Mouse (Mus musculus) lung, embryonic 14.5 days (tissue): ENCODE measurements at regions not wholly inside any gene's neighbourhood (a gene's known extent, or its start where the extent isn't known, plus 50 kb on each side); places are given as distances from the start of the nearest gene placed in this dataset.

Source experiments
- ATAC-seq: fragments of 200-750 bp; cut with Nextera tagmentation; 2 replicates; pipeline ENCODE4 v1.8.0; 2017; ENCODE audit warnings: mild to moderate bottlenecking, moderate TSS enrichment, moderate library complexity; ENCODE audit not compliant: insufficient read depth
- DNase-seq: peaks from one replicate; pipeline ENCODE4 v3.0.0-alpha.2; 2015
- H3K27ac ChIP-seq: fragments of 300-500 bp; sonication (generic); 2 replicates; pipeline ENCODE4 v1.5.1; 2014; ENCODE audit warnings: low read depth, mild to moderate bottlenecking, moderate library complexity
- H3K27me3 ChIP-seq: fragments of 300-500 bp; sonication (generic); 2 replicates; pipeline ENCODE4 v1.6.1; 2014; ENCODE audit warnings: low read length, control low read depth; ENCODE audit not compliant: insufficient read depth
- H3K36me3 ChIP-seq: fragments of 300-500 bp; sonication (generic); 2 replicates; pipeline ENCODE4 v1.6.1; 2014; ENCODE audit warnings: control low read depth; ENCODE audit not compliant: insufficient read depth
- H3K4me1 ChIP-seq: fragments of 300-500 bp; sonication (generic); 2 replicates; pipeline ENCODE4 v1.6.1; 2014; ENCODE audit warnings: antibody characterized with exemption, control low read depth; ENCODE audit not compliant: insufficient read depth
- H3K4me2 ChIP-seq: fragments of 300-500 bp; sonication (generic); 2 replicates; pipeline ENCODE4 v1.6.1; 2014; ENCODE audit warnings: mild to moderate bottlenecking
- H3K4me3 ChIP-seq: fragments of 300-500 bp; sonication (generic); 2 replicates; pipeline ENCODE4 v1.5.1; 2014; ENCODE audit warnings: low read depth, low read length
- H3K9ac ChIP-seq: fragments of 300-500 bp; sonication (generic); 2 replicates; pipeline ENCODE4 v1.6.1; 2014
- H3K9me3 ChIP-seq: fragments of 300-500 bp; sonication (generic); 2 replicates; pipeline ENCODE4 v1.6.1; 2016; ENCODE audit warnings: low read depth, low read length, control low read depth
- CTCF ChIP-seq: IDR thresholded peaks from 2 replicates; pipeline ENCODE4 v1.5.1; 2016; ENCODE audit warnings: antibody characterized with exemption, low read depth
- WGBS: fragments of 180-500 bp; shearing (Covaris S2); extraction: QIAGEN DNeasy Blood & Tissue Kit; methylation state at CpG from one replicate; pipeline ENCODE4 v1.1.7; 2014; 5-methylcytosine and 5-hydroxymethylcytosine counted together

DNA sequence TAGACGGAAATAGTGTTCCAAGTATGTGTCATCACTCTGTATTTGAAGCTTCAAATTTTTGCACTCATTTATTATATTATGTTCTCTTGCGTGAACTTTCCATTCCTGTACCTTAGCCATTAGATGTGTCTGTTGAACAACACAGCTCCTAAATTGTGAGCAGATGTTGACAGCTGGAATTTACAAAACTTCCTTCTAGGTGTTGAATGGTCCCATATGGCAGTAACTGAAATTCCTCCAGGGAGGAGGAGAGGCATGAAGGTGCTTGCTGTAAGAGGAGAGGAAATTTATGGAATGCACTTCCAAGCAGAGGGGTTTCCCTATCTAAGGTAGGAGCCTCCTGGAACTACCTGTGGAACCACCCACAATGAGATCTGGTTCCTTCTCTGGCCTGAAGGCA, 67.2 kb upstream of the 4930452B06Rik start:
- no peaks in the 10 kb centered on the region for H3K4me1 ChIP-seq
- H3K4me2 ChIP-seq: no peak overlapping the region
- no peaks in the 10 kb centered on the region for H3K27me3 ChIP-seq
- no peak for TF ChIP-seq CTCF
- 53% methylated on average over 2 of the region's 2 CpGs for WGBS
- H3K27ac ChIP-seq: no peak overlapping the region
- no peaks in the 10 kb centered on the region for H3K9me3 ChIP-seq
- ATAC-seq (no peak), DNase-seq (peak; percentile 1)
- no peaks in the 10 kb centered on the region for H3K36me3 ChIP-seq
- H3K9ac ChIP-seq: no peak overlapping the region
- no peak overlapping the region for H3K4me3 ChIP-seq

DNA sequence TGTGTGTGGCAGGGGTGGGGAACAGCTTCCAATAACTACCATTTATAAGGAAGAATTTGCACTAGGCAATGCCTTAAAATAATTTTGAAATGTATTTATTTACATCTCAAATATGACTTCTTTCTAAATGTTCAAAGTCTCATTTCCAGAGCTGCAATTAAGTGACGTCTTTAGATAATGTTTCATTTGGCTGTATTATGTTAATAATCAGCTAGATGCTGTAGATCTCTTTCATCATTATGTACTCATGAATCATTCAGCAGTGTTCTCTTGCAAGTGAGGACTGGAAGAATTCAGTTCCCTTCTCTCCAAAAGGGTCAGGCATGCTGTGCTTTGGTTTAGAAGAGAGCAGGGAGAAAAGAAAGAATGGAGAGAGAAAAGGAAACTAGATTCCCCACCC, 61.3 kb upstream of the 4930452B06Rik start:
- Histone ChIP-seq H3K9ac (no peak overlapping the region), H3K27ac (no peak overlapping the region), H3K4me1 (no peaks in the 10 kb centered on the region), H3K27me3 (no peaks in the 10 kb centered on the region), H3K4me2 (no peak overlapping the region), H3K36me3 (no peaks in the 10 kb centered on the region), H3K9me3 (no peaks in the 10 kb centered on the region), H3K4me3 (no peak overlapping the region)
- no peak for TF ChIP-seq CTCF
- 62% methylated on average over 1 of the region's 1 CpGs for WGBS
- ATAC-seq (no peak), DNase-seq (no peak)
